Mouse (Mus musculus) limb, embryonic 13.5 days (tissue): ENCODE measurements around the gene Ccdc186. TPM values are rescaled to one million over a fixed set of nuclear protein-coding genes. Genes with fewer than 3 reads are reported as not detected.
"Not testable (repeated sequence)": the region's sequence is repeated elsewhere in the genome, so short reads cannot be mapped to it uniquely, and the experiment has no call there.

Source experiments
- ATAC-seq: fragments of 200-750 bp; cut with Nextera tagmentation; 2 replicates; pipeline ENCODE4 v1.8.0; 2017; ENCODE audit warnings: low read depth, moderate number of reproducible peaks, moderate TSS enrichment; ENCODE audit not compliant: low FRiP score
- H3K27ac ChIP-seq: fragments of 300-500 bp; sonication (generic); 2 replicates; pipeline ENCODE4 v1.5.1; 2015; ENCODE audit warnings: inconsistent platforms, mild to moderate bottlenecking, moderate library complexity
- H3K27me3 ChIP-seq: fragments of 300-500 bp; sonication (generic); 2 replicates; pipeline ENCODE4 v1.6.1; 2015; ENCODE audit warnings: mild to moderate bottlenecking, inconsistent platforms
- H3K36me3 ChIP-seq: fragments of 300-500 bp; sonication (generic); 2 replicates; pipeline ENCODE4 v1.6.1; 2015; ENCODE audit warnings: inconsistent platforms, mild to moderate bottlenecking, moderate library complexity
- H3K4me1 ChIP-seq: fragments of 300-500 bp; sonication (generic); 2 replicates; pipeline ENCODE4 v1.6.1; 2015; ENCODE audit warnings: inconsistent platforms
- H3K4me2 ChIP-seq: fragments of 300-500 bp; sonication (generic); replicated peaks from 2 replicates; pipeline ENCODE4 v1.6.1; 2015; ENCODE audit warnings: inconsistent platforms, mild to moderate bottlenecking, moderate library complexity
- H3K4me3 ChIP-seq: fragments of 300-500 bp; sonication (generic); 2 replicates; pipeline ENCODE4 v1.5.1; 2015; ENCODE audit warnings: moderate library complexity, mild to moderate bottlenecking, inconsistent platforms
- H3K9ac ChIP-seq: fragments of 300-500 bp; sonication (generic); 2 replicates; pipeline ENCODE4 v1.6.1; 2015; ENCODE audit warnings: mild to moderate bottlenecking, inconsistent platforms
- H3K9me3 ChIP-seq: fragments of 300-500 bp; sonication (generic); 2 replicates; pipeline ENCODE4 v1.6.1; 2016; ENCODE audit warnings: inconsistent platforms
- WGBS: fragments of 180-500 bp; shearing (Covaris S2); methylation state at CpG from one replicate; pipeline ENCODE4 v1.1.7; 2015; 5-methylcytosine and 5-hydroxymethylcytosine counted together
- polyA plus RNA-seq: library from polyadenylated mRNA; unstranded; fragments of >200 nt; fragmentation: Nextera tagmentation; extraction: Ambion mirVana; gene quantifications from 2 replicates; pipeline ENCODE4 v1.2.1, GENCODE M21; 2015

Ccdc186 gene
- polyA plus RNA-seq, 1 experiment from 2014 or later, result 26.9 TPM

DNA sequence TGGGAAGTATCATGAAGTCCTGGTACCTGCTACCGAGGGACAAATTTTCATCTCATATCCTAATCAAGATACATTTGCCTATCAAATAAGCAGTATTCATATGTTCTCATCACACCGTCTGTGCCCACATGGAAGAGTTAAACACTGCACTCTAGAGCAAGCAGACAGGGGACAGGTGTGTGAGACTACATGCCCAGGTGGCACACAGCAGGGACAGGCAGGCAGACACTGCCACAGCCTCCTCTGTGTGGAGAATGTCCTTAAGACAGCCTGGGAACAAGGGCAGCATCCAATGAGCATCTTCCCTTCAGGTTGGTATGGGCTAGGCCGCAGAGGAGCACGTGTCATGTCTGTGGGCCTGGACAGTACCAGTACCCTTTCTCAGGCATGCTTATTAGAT lies 59.3 kb downstream of the Ccdc186 start:
- H3K4me1 ChIP-seq, result no peaks in the 10 kb centered on the region
- no peak overlapping the region for H3K27ac ChIP-seq
- no peak for ATAC-seq
- H3K27me3 ChIP-seq, result no peaks in the 10 kb centered on the region
- no peaks in the 10 kb centered on the region for H3K9me3 ChIP-seq
- no peak overlapping the region for H3K9ac ChIP-seq
- H3K4me2 ChIP-seq, result no peak overlapping the region
- no peaks in the 10 kb centered on the region for H3K36me3 ChIP-seq
- no peak overlapping the region for H3K4me3 ChIP-seq
- 90% methylated on average over 4 of the region's 4 CpGs for WGBS

DNA sequence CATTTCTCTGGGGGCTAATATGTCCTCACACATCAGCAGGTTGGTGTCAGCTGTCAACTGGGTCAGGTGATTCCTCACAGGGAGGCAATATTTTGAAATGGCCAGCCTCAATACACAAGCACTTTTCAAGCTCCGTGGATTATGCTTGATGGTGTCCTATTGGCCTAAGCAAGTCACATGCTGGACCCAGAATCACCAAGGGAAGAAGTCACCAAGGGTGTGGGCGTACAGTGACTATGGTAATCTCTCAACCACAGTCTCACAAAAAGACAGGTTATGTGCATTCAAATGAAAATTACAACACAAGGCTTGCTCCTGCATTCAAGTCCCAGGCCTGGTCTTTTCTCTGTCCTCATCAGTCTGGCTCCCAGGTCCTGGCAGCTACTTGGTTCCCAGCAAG lies 60.3 kb downstream of the Ccdc186 start:
- Histone ChIP-seq H3K4me2 (no peak overlapping the region), H3K9me3 (no peaks in the 10 kb centered on the region), H3K27ac (no peak overlapping the region), H3K36me3 (no peaks in the 10 kb centered on the region), H3K4me1 (no peaks in the 10 kb centered on the region), H3K4me3 (no peak overlapping the region), H3K9ac (no peak overlapping the region), H3K27me3 (no peaks in the 10 kb centered on the region)
- 77% methylated on average over 2 of the region's 2 CpGs for WGBS
- no peak for ATAC-seq

DNA sequence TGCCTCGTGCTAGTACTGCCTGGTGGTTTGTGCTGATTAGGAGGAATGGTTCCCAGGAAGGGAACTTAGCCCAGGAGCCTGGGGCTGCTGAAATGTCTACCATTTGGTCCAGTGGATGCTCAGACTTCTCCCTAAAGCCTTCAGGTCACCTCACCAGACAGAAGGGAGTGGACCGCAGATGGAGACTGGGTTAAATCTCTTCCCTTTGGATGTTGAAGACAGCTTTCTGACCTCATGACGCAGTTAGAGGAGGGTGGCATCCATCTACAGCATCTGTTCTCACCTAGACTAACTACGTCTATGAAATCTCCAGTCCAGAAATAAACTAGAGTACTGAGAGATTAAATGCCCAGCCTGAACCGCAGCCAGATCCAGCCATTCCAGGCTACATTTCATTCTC lies 60.9 kb downstream of the Ccdc186 start:
- H3K27me3 ChIP-seq, result no peaks in the 10 kb centered on the region
- no peaks in the 10 kb centered on the region for H3K4me1 ChIP-seq

DNA sequence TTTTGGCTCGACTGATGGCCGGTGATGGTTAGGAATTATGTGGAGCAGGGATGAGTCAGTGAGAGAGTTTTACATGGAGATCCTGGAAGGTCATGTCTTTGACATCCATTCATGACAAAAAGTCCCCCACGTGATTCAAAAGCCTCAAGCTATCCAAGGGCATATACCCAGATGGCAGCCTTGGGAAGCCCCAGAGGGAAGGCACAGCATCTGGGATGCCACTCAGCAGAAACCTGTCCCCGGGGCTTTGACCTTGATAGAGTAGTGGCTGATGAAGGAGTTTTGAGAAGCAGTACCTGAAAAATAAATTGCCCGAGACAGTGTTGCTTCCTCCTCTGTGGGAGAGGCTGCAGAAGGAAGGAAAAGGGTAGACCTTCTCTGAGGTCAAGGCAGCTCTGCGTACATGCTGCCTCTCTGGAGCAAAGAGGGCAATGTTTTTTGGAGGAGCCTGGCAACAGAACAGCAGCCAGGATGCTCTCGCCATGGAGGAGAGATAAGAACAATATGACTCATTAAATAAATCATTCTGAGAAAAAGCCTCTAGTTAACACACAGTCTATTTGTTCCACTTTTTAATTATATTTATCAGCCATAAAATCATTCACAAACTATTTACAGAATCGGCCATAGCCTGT lies 61.6 kb downstream of the Ccdc186 start:
- Histone ChIP-seq H3K4me3 (no peak overlapping the region), H3K9me3 (no peaks in the 10 kb centered on the region), H3K27ac (no peak overlapping the region), H3K4me2 (no peak overlapping the region), H3K36me3 (no peaks in the 10 kb centered on the region), H3K27me3 (no peaks in the 10 kb centered on the region), H3K9ac (no peak overlapping the region), H3K4me1 (no peaks in the 10 kb centered on the region)
- 86% methylated on average over 8 of the region's 8 CpGs for WGBS
- no peak for ATAC-seq

More for the DNA sequence above, 60.9 kb downstream of the Ccdc186 start:
- WGBS, result 87% methylated on average over 5 of the region's 5 CpGs
- ATAC-seq, result no peak
- no peak overlapping the region for H3K4me3 ChIP-seq
- no peak overlapping the region for H3K9ac ChIP-seq
- no peaks in the 10 kb centered on the region for H3K9me3 ChIP-seq
- H3K27ac ChIP-seq, result no peak overlapping the region
- H3K4me2 ChIP-seq, result no peak overlapping the region
- no peaks in the 10 kb centered on the region for H3K36me3 ChIP-seq

GRCm38 (mm10) chr19:56759740-56760139 lies 62.2 kb downstream of the Ccdc186 start:
- Histone ChIP-seq H3K4me1 (no peaks in the 10 kb centered on the region), H3K4me2 (no peak overlapping the region), H3K27ac (no peak overlapping the region), H3K9ac (no peak overlapping the region), H3K4me3 (no peak overlapping the region), H3K9me3 (no peaks in the 10 kb centered on the region), H3K27me3 (no peaks in the 10 kb centered on the region), H3K36me3 (no peaks in the 10 kb centered on the region)
- no peak for ATAC-seq
- WGBS, result 89% methylated on average over 4 of the region's 4 CpGs

DNA sequence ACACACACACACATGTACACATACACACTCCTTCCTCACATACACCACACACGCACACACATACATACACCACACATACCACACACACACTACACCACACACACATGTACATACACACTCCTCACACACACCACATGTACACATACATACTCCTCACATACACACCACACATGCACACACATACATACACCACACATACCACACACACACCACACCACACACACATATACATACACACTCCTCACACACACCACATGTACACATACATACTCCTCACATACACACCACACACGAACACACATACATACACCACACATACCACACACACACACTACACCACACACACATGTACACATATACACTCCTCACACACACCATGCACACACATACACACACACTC lies 63.7 kb downstream of the Ccdc186 start:
- Histone ChIP-seq H3K9me3 (no peaks in the 10 kb centered on the region), H3K27ac (no peak overlapping the region), H3K9ac (no peak overlapping the region), H3K4me2 (no peak overlapping the region), H3K4me3 (no peak overlapping the region), H3K4me1 (no peaks in the 10 kb centered on the region), H3K27me3 (no peaks in the 10 kb centered on the region), H3K36me3 (no peaks in the 10 kb centered on the region)
- ATAC-seq, result no peak
- WGBS, result 89% methylated on average over 2 of the region's 2 CpGs

DNA sequence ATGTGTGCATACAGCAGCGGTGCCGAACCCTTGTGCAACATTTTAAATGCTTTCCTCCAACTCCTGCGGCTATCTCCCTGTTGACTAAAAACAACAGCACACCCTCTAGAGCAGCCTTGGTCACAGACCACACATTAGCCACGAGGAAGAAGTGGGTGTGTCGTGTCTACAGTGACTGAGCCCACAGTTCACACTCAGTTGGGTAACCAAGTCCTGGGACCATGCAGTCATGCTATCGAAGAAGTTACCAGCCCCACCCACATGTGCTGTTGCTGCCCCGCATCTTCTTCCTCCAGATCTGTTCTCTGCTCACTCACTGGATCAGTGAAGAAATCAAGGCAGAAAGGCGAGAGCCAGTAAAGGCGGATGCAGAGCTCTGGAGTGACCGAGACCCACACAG lies 65.6 kb downstream of the Ccdc186 start:
- Histone ChIP-seq H3K27ac (no peak overlapping the region), H3K27me3 (no peaks in the 10 kb centered on the region), H3K36me3 (no peaks in the 10 kb centered on the region), H3K4me2 (no peak overlapping the region), H3K4me1 (no peaks in the 10 kb centered on the region), H3K4me3 (no peak overlapping the region), H3K9ac (no peak overlapping the region), H3K9me3 (no peaks in the 10 kb centered on the region)
- no peak for ATAC-seq
- WGBS, result 87% methylated on average over 10 of the region's 10 CpGs

DNA sequence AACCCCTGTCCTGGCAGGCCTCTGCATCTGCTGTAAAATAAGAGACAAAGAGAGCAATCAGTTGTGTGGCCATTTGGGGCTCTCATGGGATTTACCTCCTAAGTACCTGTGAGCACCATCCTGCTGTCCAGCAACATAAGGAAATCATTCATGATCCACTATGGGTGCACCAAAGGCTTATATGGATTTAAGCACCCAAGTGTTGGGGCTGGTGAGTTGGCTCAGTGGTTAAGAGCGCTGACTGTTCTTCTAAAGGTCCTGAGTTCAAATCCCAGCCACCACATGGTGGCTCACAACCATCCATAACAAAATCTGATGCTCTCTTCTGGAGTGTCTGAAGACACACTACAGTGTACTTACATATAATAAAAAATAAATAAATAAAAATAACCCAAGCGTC lies 67.5 kb downstream of the Ccdc186 start:
- ATAC-seq, H3K27ac ChIP-seq, H3K9me3 ChIP-seq, H3K36me3 ChIP-seq, H3K4me2 ChIP-seq, H3K9ac ChIP-seq, H3K4me3 ChIP-seq, H3K27me3 ChIP-seq, H3K4me1 ChIP-seq: not testable (repeated sequence)
- 92% methylated on average over 2 of the region's 2 CpGs for WGBS

- Histone ChIP-seq H3K36me3 (no peaks in the 10 kb centered on the region), H3K27me3 (no peaks in the 10 kb centered on the region), H3K9me3 (no peaks in the 10 kb centered on the region), H3K4me3 (no peak overlapping the region), H3K27ac (no peak overlapping the region), H3K4me2 (no peak overlapping the region), H3K4me1 (peaks cover 13% of the 10 kb centered on the region), H3K9ac (no peak overlapping the region)
- no peak for ATAC-seq
- WGBS, result 53% methylated on average over 4 of the region's 4 CpGs
Observed at GRCm38 (mm10) chr19:56750709-56751108, 71.3 kb downstream of the Ccdc186 start.

- Histone ChIP-seq H3K27ac (no peak overlapping the region), H3K36me3 (no peaks in the 10 kb centered on the region), H3K27me3 (no peaks in the 10 kb centered on the region), H3K4me1 (peaks cover 13% of the 10 kb centered on the region), H3K9ac (no peak overlapping the region), H3K9me3 (no peaks in the 10 kb centered on the region), H3K4me2 (no peak overlapping the region), H3K4me3 (no peak overlapping the region)
- ATAC-seq, result no peak
- 19% methylated on average over 3 of the region's 3 CpGs for WGBS
Observed at GRCm38 (mm10) chr19:56749343-56749742, 72.6 kb downstream of the Ccdc186 start.

- H3K4me2 ChIP-seq, result no peak overlapping the region
- H3K27ac ChIP-seq, result no peak overlapping the region
- no peaks in the 10 kb centered on the region for H3K27me3 ChIP-seq
- H3K4me3 ChIP-seq, result no peak overlapping the region
- H3K9me3 ChIP-seq, result no peaks in the 10 kb centered on the region
- peaks cover 13% of the 10 kb centered on the region for H3K4me1 ChIP-seq
- WGBS, result 88% methylated on average over 10 of the region's 10 CpGs
- H3K36me3 ChIP-seq, result no peaks in the 10 kb centered on the region
- H3K9ac ChIP-seq, result no peak overlapping the region
- no peak for ATAC-seq
Observed at GRCm38 (mm10) chr19:56747878-56748277, 74.1 kb downstream of the Ccdc186 start.

GRCm38 (mm10) chr19:56746618-56747017 lies 75.4 kb downstream of the Ccdc186 start:
- H3K27me3 ChIP-seq, result no peaks in the 10 kb centered on the region
- H3K4me3 ChIP-seq, result no peak overlapping the region
- H3K4me1 ChIP-seq, result peaks cover 13% of the 10 kb centered on the region
- H3K27ac ChIP-seq, result no peak overlapping the region
- WGBS, result 80% methylated on average over 9 of the region's 9 CpGs
- ATAC-seq, result no peak
- no peak overlapping the region for H3K4me2 ChIP-seq
- H3K36me3 ChIP-seq, result no peaks in the 10 kb centered on the region
- no peaks in the 10 kb centered on the region for H3K9me3 ChIP-seq
- H3K9ac ChIP-seq, result no peak overlapping the region

GRCm38 (mm10) chr19:56745528-56745927 lies 76.5 kb downstream of the Ccdc186 start:
- Histone ChIP-seq H3K27ac (no peak overlapping the region), H3K9me3 (no peaks in the 10 kb centered on the region), H3K4me3 (no peak overlapping the region), H3K4me2 (no peak overlapping the region), H3K4me1 (peaks cover 13% of the 10 kb centered on the region), H3K27me3 (no peaks in the 10 kb centered on the region), H3K9ac (no peak overlapping the region), H3K36me3 (no peaks in the 10 kb centered on the region)
- 63% methylated on average over 6 of the region's 6 CpGs for WGBS
- no peak for ATAC-seq
